Mouse (Mus musculus): Measurements from ENCODE around the gene Lyrm9. TPM values are rescaled to one million over a fixed set of nuclear protein-coding genes. Genes with fewer than 3 reads are reported as not detected.
A peak's percentile ranks its signal among the peaks of the same experiment; 100 is the strongest.

Gene Lyrm9
- polyA plus RNA-seq, 1 experiment from 2014 or later, result 33.6 TPM

GRCm38 (mm10) chr11:78817311-78818022 is 8.9 kb upstream of the Lyrm9 start:
- H3K4me2 ChIP-seq, result no peak overlapping the region
- H3K4me3 ChIP-seq, result no peak overlapping the region
- H3K9ac ChIP-seq, result no peak overlapping the region
- no peak for ATAC-seq (ENCODE audit: low read depth)
- H3K36me3 ChIP-seq, result no peaks in the 10 kb centered on the region
- no peaks in the 10 kb centered on the region for H3K9me3 ChIP-seq
- H3K27me3 ChIP-seq, result no peaks in the 10 kb centered on the region
- WGBS, result 60% methylated on average over 11 of the region's 11 CpGs
- H3K4me1 ChIP-seq (replicated peaks), result peaks cover 78% of the 10 kb centered on the region
- peak overlapping the region; percentile 83 for H3K27ac ChIP-seq (replicated peaks)

DNA sequence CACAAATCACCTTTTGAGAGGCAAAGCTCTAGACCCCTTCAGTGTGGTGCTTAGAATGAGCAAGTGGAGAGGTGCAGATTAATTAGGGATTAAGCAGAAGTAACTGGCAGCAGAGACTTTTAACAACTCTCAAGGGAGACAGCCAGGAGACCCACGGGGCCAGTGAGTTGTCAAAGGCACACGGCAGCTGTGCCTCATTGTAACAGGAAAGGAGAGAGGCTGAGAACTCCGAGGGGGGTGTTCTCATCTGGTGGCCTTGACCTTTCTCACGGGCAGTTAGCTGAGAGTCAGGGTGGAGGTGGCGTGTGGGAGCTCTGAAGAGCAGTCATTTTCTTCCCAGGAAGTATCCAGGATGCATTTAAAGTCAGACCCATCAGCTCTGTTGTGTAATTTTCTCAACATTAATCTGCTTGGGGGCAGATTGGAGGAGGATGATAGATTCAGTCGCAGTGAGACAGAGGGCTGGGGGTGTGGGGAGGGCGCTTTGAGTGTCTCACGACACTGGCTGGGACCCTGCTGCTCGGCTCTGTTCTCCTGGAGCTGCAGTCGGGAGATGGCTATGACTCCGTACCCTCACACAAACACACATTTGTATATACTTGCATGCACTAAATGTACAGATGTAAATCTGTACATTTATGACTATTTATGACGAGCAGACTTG is 5.9 kb upstream of the Lyrm9 start:
- WGBS, result 20% methylated on average over 12 of the region's 12 CpGs
- H3K4me1 ChIP-seq (replicated peaks), result peaks cover 73% of the 10 kb centered on the region
- H3K4me3 ChIP-seq, result no peak overlapping the region
- no peaks in the 10 kb centered on the region for H3K27me3 ChIP-seq
- H3K27ac ChIP-seq (replicated peaks), result peak overlapping the region; percentile 10
- H3K9me3 ChIP-seq, result no peaks in the 10 kb centered on the region
- H3K9ac ChIP-seq, result 0 out of 2 replicates have a peak overlapping the region, but pooled peaks have one; percentile 18
- ATAC-seq (ENCODE audit: low read depth), result 0 out of 2 replicates have a peak, but pooled peaks have one; percentile 24
- no peak overlapping the region for H3K4me2 ChIP-seq
- no peaks in the 10 kb centered on the region for H3K36me3 ChIP-seq

GRCm38 (mm10) chr11:78822792-78823498 is 3.4 kb upstream of the Lyrm9 start:
- Histone ChIP-seq H3K9me3 (no peaks in the 10 kb centered on the region), H3K4me2 (no peak overlapping the region), H3K9ac (no peak overlapping the region), H3K27ac (replicated peaks) (no peak overlapping the region), H3K27me3 (no peaks in the 10 kb centered on the region), H3K36me3 (no peaks in the 10 kb centered on the region), H3K4me3 (no peak overlapping the region), H3K4me1 (replicated peaks) (peaks cover 70% of the 10 kb centered on the region)
- ATAC-seq (ENCODE audit: low read depth), result no peak
- whole genome bisulfite sequencing, result 49% methylated on average over 13 of the region's 13 CpGs

- peak overlapping the region; percentile 66 for H3K4me2 ChIP-seq
- H3K4me1 ChIP-seq (replicated peaks), result peaks cover 41% of the 10 kb centered on the region
- 26% methylated on average over 7 of the region's 7 CpGs for WGBS
- ATAC-seq (ENCODE audit: low read depth), result no peak
- peak overlapping the region; percentile 75 for H3K9ac ChIP-seq
- H3K36me3 ChIP-seq, result no peaks in the 10 kb centered on the region
- H3K9me3 ChIP-seq, result no peaks in the 10 kb centered on the region
- peak overlapping the region; percentile 80 for H3K27ac ChIP-seq (replicated peaks)
- H3K27me3 ChIP-seq, result no peaks in the 10 kb centered on the region
- H3K4me3 ChIP-seq, result peak overlapping the region; percentile 60
These were observed 1.2 kb downstream of the Lyrm9 start for GRCm38 (mm10) chr11:78827546-78827945.

- no peaks in the 10 kb centered on the region for H3K27me3 ChIP-seq
- H3K9me3 ChIP-seq, result no peaks in the 10 kb centered on the region
- H3K36me3 ChIP-seq, result no peaks in the 10 kb centered on the region
- H3K4me2 ChIP-seq, result no peak overlapping the region
- H3K27ac ChIP-seq (replicated peaks), result no peak overlapping the region
- ATAC-seq (ENCODE audit: low read depth), result no peak
- H3K4me1 ChIP-seq (replicated peaks), result peaks cover 41% of the 10 kb centered on the region
- 51% methylated on average over 2 of the region's 2 CpGs for WGBS
- H3K4me3 ChIP-seq, result no peak overlapping the region
- H3K9ac ChIP-seq, result no peak overlapping the region
These were observed 2.0 kb downstream of the Lyrm9 start for GRCm38 (mm10) chr11:78828386-78828785.

DNA sequence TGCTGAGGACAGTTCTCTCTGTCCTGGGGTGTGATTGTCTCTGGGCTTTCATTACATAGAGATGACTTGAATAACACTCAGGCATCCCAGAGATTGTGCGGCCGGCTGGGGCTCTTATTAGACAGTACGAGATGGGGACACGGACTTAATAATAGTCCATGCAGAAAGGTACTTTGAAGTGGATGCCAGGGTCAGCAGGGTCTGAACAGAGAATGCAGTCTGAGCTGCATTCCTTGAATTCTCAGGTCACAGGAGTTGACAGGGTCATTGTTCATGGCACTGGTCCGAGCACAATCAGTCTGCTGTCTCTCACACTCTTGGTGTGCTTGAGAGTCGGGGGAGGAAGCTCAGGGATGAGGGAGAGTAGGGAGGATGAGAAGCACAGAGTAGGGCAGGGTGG is 3.0 kb downstream of the Lyrm9 start:
- Histone ChIP-seq H3K4me2 (no peak overlapping the region), H3K9ac (no peak overlapping the region), H3K27ac (replicated peaks) (no peak overlapping the region), H3K36me3 (no peaks in the 10 kb centered on the region), H3K27me3 (no peaks in the 10 kb centered on the region), H3K4me1 (replicated peaks) (peaks cover 35% of the 10 kb centered on the region), H3K9me3 (no peaks in the 10 kb centered on the region), H3K4me3 (no peak overlapping the region)
- no peak for ATAC-seq (ENCODE audit: low read depth)
- WGBS, result 14% methylated on average over 6 of the region's 6 CpGs

GRCm38 (mm10) chr11:78830180-78830579 is 3.8 kb downstream of the Lyrm9 start:
- 64% methylated on average over 8 of the region's 8 CpGs for WGBS
- no peak for ATAC-seq (ENCODE audit: low read depth)
- H3K27me3 ChIP-seq, result no peaks in the 10 kb centered on the region
- H3K36me3 ChIP-seq, result no peaks in the 10 kb centered on the region
- H3K4me2 ChIP-seq, result no peak overlapping the region
- no peak overlapping the region for H3K27ac ChIP-seq (replicated peaks)
- H3K4me3 ChIP-seq, result no peak overlapping the region
- H3K9me3 ChIP-seq, result no peaks in the 10 kb centered on the region
- no peak overlapping the region for H3K9ac ChIP-seq
- H3K4me1 ChIP-seq (replicated peaks), result peaks cover 30% of the 10 kb centered on the region

- no peaks in the 10 kb centered on the region for H3K27me3 ChIP-seq
- no peak overlapping the region for H3K27ac ChIP-seq (replicated peaks)
- no peak overlapping the region for H3K4me2 ChIP-seq
- WGBS, result 69% methylated on average over 4 of the region's 4 CpGs
- no peak overlapping the region for H3K9ac ChIP-seq
- no peaks in the 10 kb centered on the region for H3K9me3 ChIP-seq
- no peaks in the 10 kb centered on the region for H3K36me3 ChIP-seq
- ATAC-seq (ENCODE audit: low read depth), result no peak
- no peak overlapping the region for H3K4me3 ChIP-seq
- H3K4me1 ChIP-seq (replicated peaks), result peaks cover 17% of the 10 kb centered on the region
These were observed 5.3 kb downstream of the Lyrm9 start for GRCm38 (mm10) chr11:78831716-78832115.

DNA sequence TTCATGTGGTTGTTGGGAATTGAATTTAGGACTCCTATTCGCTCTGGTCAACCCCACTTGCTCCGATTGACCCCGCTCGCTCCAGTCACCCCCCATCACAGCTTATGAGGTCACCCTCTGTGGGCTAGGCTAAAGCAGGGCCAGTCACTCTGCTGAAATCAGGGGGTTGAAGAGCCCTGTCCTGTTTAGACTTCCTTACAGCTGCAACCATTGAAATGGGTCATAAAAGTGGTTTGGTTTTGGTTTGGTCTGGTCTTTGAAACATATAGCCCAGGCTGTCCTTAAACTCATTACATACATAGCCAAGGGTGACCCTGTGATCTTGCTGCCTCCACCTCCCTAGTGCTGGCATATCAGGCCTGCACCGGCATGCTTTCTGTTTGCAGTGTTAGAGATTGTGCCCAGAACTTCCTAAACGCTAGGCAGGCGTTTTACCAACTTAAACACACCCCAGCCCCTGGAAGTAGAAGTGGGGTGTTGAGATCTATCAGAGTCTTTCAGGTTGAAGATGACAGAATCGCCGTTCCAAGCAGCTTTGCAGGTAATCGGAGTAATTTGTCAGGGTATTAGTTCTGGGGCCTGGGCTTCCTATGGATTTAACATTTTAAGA is 5.8 kb downstream of the Lyrm9 start:
- no peak overlapping the region for H3K4me2 ChIP-seq
- H3K27ac ChIP-seq (replicated peaks), result no peak overlapping the region
- H3K36me3 ChIP-seq, result no peaks in the 10 kb centered on the region
- no peak overlapping the region for H3K4me3 ChIP-seq
- H3K4me1 ChIP-seq (replicated peaks), result peaks cover 12% of the 10 kb centered on the region
- ATAC-seq (ENCODE audit: low read depth), result no peak
- H3K9ac ChIP-seq, result no peak overlapping the region
- 91% methylated on average over 10 of the region's 10 CpGs for WGBS
- no peaks in the 10 kb centered on the region for H3K27me3 ChIP-seq
- no peaks in the 10 kb centered on the region for H3K9me3 ChIP-seq

- H3K36me3 ChIP-seq, result no peaks in the 10 kb centered on the region
- H3K9me3 ChIP-seq, result no peaks in the 10 kb centered on the region
- H3K9ac ChIP-seq, result no peak overlapping the region
- no peak overlapping the region for H3K4me2 ChIP-seq
- ATAC-seq (ENCODE audit: low read depth), result no peak
- 75% methylated on average over 13 of the region's 13 CpGs for WGBS
- H3K4me3 ChIP-seq, result no peak overlapping the region
- H3K27me3 ChIP-seq, result no peaks in the 10 kb centered on the region
- peaks cover 6% of the 10 kb centered on the region; the same call in 1 of the 2 replicates for H3K4me1 ChIP-seq (replicated peaks)
- H3K27ac ChIP-seq (replicated peaks), result no peak overlapping the region
These were observed 6.5 kb downstream of the Lyrm9 start for GRCm38 (mm10) chr11:78832816-78833314.

- no peak for ATAC-seq (ENCODE audit: low read depth)
- H3K9ac ChIP-seq, result no peak overlapping the region
- H3K9me3 ChIP-seq, result no peaks in the 10 kb centered on the region
- H3K27me3 ChIP-seq, result no peaks in the 10 kb centered on the region
- H3K4me2 ChIP-seq, result no peak overlapping the region
- no peak overlapping the region for H3K27ac ChIP-seq (replicated peaks)
- WGBS, result 87% methylated on average over 4 of the region's 4 CpGs
- 0 out of 2 replicates have a peak, but pooled peaks cover 5% of the 10 kb centered on the region for H3K4me1 ChIP-seq (replicated peaks)
- no peak overlapping the region for H3K4me3 ChIP-seq
- peaks cover 11% of the 10 kb centered on the region for H3K36me3 ChIP-seq
These were observed 10.1 kb downstream of the Lyrm9 start for GRCm38 (mm10) chr11:78836486-78836885.

GRCm38 (mm10) chr11:78837989-78838388 is 11.6 kb downstream of the Lyrm9 start:
- Histone ChIP-seq H3K4me3 (no peak overlapping the region), H3K27me3 (no peaks in the 10 kb centered on the region), H3K36me3 (peaks cover 11% of the 10 kb centered on the region), H3K4me1 (replicated peaks) (0 out of 2 replicates have a peak, but pooled peaks cover 5% of the 10 kb centered on the region), H3K4me2 (no peak overlapping the region), H3K27ac (replicated peaks) (no peak overlapping the region), H3K9ac (no peak overlapping the region), H3K9me3 (no peaks in the 10 kb centered on the region)
- ATAC-seq (ENCODE audit: low read depth), result no peak
- 12% methylated on average over 11 of the region's 11 CpGs for WGBS

All from neural tube, embryonic 13.5 days (tissue).